Mouse (Mus musculus) olfactory bulb, adult 2 months (tissue): Measurements from ENCODE around the gene Iqch. TPM values are rescaled to one million over a fixed set of nuclear protein-coding genes. Genes with fewer than 3 reads are reported as not detected.

Source experiments
- H3K27ac ChIP-seq: fragments of 200-500 bp; 2 replicates; pipeline ENCODE4 v1.5.1; 2012; ENCODE audit warnings: low read depth, low read length; ENCODE audit not compliant: insufficient read depth
- H3K4me1 ChIP-seq: fragments of 200-500 bp; 2 replicates; pipeline ENCODE4 v1.6.1; 2012; ENCODE audit warnings: low read length; ENCODE audit not compliant: control insufficient read depth, insufficient read depth
- H3K4me3 ChIP-seq: fragments of 200-500 bp; 2 replicates; pipeline ENCODE4 v1.5.1; 2012; ENCODE audit warnings: mild to moderate bottlenecking, low read depth, low read length, moderate library complexity; ENCODE audit not compliant: insufficient read depth
- CTCF ChIP-seq: fragments of 200-500 bp; IDR thresholded peaks from 2 replicates; pipeline ENCODE4 v1.5.1; 2012; ENCODE audit warnings: low read depth, mild to moderate bottlenecking, low read length, moderate library complexity; ENCODE audit not compliant: insufficient read depth
- POLR2A ChIP-seq: fragments of 200-500 bp; IDR thresholded peaks from 2 replicates; pipeline ENCODE4 v1.6.1; 2012; ENCODE audit warnings: mild to moderate bottlenecking, low read depth, low read length, moderate library complexity; ENCODE audit not compliant: insufficient read depth
- WGBS: fragments of 180-500 bp; shearing (Covaris S2); methylation state at CpG from one replicate; pipeline ENCODE4 v1.1.7; 2018; 5-methylcytosine and 5-hydroxymethylcytosine counted together
- polyA plus RNA-seq: library from polyadenylated mRNA; stranded (reverse); fragments of >200 nt; gene quantifications from 2 replicates; pipeline ENCODE4 v1.2.4, GENCODE M21; 2012; ENCODE audit warnings: low replicate concordance; ENCODE audit not compliant: missing spikeins, insufficient read depth, insufficient read length

Iqch gene
- polyA plus RNA-seq, 1 experiment = not detected

GRCm38 (mm10) chr9:63603849-63604248, 1.6 kb upstream of the Iqch start:
- TF ChIP-seq CTCF (no peak), POLR2A (no peak)
- Histone ChIP-seq H3K4me1 (peaks cover 7% of the 10 kb centered on the region; the same call in 1 of the 2 replicates), H3K4me3 (no peak overlapping the region), H3K27ac (no peak overlapping the region)
- WGBS = 55% methylated on average over 6 of the region's 6 CpGs

GRCm38 (mm10) chr9:63596660-63597059, 5.6 kb downstream of the Iqch start:
- WGBS = 73% methylated on average over 9 of the region's 9 CpGs
- no peak for TF ChIP-seq CTCF
- no peak for TF ChIP-seq POLR2A

DNA sequence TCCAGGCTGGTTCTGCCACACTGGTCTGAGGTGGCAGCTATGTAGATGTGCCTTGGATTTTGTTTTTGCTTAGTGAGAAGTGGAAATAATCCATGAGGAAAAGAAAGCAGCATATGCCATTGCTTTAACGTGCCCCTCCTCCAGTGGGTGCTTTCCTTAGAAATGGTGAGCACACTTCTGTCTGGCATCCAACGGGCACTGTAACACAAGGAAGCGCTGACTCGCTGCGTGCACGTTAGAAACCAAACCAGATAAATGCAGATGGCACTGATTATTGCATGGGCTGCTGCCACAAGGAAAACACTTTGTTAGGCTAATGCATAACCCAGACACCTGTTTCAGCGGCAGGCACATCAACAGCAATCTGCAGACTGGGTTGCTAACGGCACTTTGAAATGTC, 6.6 kb downstream of the Iqch start:
- TF ChIP-seq POLR2A (no peak), CTCF (no peak)
- WGBS = 75% methylated on average over 8 of the region's 8 CpGs
- Histone ChIP-seq H3K4me3 (no peak overlapping the region), H3K27ac (no peak overlapping the region), H3K4me1 (no peaks in the 10 kb centered on the region)

More at GRCm38 (mm10) chr9:63596660-63597059, 5.6 kb downstream of the Iqch start:
- H3K4me3 ChIP-seq = no peak overlapping the region
- H3K27ac ChIP-seq = no peak overlapping the region
- no peaks in the 10 kb centered on the region for H3K4me1 ChIP-seq

DNA sequence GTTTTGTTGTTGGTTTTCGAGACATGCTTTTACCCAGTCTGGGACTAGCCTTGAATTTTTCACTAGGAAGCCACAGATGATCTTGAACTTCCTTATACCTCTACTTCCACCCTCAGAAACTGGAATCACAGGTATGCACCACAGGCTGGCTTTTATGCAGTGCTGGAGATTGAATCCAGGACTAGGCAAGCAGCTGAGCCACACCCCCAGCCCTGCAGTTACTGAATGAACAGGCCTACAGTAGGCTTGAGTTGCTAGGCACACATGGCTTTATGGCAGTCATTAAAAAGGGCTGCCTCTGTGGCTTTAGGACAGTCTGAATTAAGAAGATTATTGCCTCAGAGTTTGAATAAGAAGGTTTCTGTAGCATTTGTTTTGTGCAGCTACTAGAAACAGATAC, 7.3 kb downstream of the Iqch start:
- Histone ChIP-seq H3K4me3 (no peak overlapping the region), H3K27ac (no peak overlapping the region), H3K4me1 (no peaks in the 10 kb centered on the region)
- WGBS = 100% methylated on average over 1 of the region's 1 CpGs
- TF ChIP-seq CTCF = no peak
- no peak for TF ChIP-seq POLR2A

DNA sequence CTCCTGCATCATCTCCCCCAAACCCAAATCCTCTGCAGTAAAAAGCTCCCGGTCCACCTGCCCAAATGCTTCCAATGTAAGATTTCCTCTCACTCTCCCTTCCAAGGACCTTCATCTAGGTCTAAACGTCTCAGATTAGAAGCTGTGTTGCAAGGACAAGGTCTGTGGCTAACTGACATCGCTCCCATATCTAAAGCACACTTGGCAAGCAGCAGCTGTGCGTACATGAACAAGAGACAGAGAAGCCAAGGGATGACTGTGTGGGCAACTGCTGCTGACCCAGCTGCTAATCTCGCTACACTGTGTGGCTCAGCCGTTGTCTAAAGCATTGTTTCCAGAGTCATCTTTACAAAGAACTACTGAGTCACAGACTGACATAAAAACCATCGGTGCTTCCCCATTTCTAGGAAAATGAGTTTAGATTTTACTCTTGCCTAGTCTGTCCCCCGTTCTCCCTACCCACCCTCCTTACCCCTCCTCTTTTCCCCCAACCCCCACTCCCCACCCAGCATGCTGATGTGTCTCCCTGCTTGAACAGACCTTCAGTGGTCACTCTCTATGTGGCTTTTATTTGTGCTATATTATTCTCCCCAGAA, 10.5 kb downstream of the Iqch start:
- WGBS = 82% methylated on average over 8 of the region's 8 CpGs
- no peak overlapping the region for H3K27ac ChIP-seq
- H3K4me1 ChIP-seq = no peaks in the 10 kb centered on the region
- no peak for TF ChIP-seq POLR2A
- no peak for TF ChIP-seq CTCF
- H3K4me3 ChIP-seq = no peak overlapping the region

DNA sequence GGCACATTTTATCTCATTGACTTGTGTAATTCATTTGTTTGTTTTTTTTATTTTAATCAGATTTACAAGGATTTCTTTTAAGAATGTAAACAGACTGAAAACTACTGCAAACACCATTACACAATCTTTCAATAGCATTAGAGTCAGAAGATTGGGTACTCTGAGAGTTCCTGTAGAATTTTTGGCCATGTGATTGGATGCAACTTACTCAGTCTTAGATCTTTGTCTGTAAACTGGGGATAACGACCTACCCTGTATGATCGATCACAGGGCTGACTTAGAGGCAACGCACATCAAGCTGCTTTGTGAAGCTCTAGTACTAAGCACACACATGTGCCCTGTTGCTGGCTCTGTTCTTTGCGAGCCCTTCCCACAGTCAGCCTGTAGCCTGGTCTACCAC, 11.7 kb downstream of the Iqch start:
- TF ChIP-seq POLR2A = no peak
- TF ChIP-seq CTCF = no peak
- Histone ChIP-seq H3K27ac (no peak overlapping the region), H3K4me3 (no peak overlapping the region), H3K4me1 (no peaks in the 10 kb centered on the region)
- 93% methylated on average over 4 of the region's 4 CpGs for WGBS

GRCm38 (mm10) chr9:63589209-63589608, 13.1 kb downstream of the Iqch start:
- 84% methylated on average over 6 of the region's 6 CpGs for whole genome bisulfite sequencing
- Histone ChIP-seq H3K27ac (no peak overlapping the region), H3K4me1 (no peaks in the 10 kb centered on the region), H3K4me3 (no peak overlapping the region)
- no peak for TF ChIP-seq CTCF
- TF ChIP-seq POLR2A = no peak

DNA sequence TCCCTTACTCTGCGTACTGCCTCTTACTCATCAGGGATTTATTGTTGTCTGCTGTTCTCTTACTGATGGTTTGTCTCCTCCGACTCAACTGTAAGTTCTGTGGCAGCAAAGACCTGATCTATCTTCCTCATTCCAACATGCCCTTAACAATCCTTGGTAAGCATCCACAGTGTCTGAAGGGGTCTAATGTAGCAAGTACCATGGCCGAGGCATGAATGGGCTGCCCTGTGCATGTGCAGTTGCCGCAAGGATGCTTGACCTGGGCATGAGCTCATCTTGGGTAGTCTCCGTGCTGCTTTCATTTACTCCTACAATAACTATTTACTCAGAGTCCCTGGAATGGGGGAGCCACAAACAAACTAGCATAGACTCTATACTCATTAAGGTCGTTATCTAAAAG, 17.0 kb downstream of the Iqch start:
- H3K4me1 ChIP-seq = peaks cover 5% of the 10 kb centered on the region
- H3K27ac ChIP-seq = no peak overlapping the region
- no peak overlapping the region for H3K4me3 ChIP-seq
- TF ChIP-seq POLR2A (no peak), CTCF (no peak)
- WGBS = 92% methylated on average over 6 of the region's 6 CpGs

GRCm38 (mm10) chr9:63581778-63582177, 20.5 kb downstream of the Iqch start:
- H3K27ac ChIP-seq = no peak overlapping the region
- peaks cover 5% of the 10 kb centered on the region for H3K4me1 ChIP-seq
- no peak overlapping the region for H3K4me3 ChIP-seq
- TF ChIP-seq CTCF (no peak), POLR2A (no peak)
- 40% methylated on average over 4 of the region's 4 CpGs for WGBS

GRCm38 (mm10) chr9:63580046-63580445, 22.2 kb downstream of the Iqch start:
- Histone ChIP-seq H3K27ac (no peak overlapping the region), H3K4me1 (peaks cover 5% of the 10 kb centered on the region), H3K4me3 (no peak overlapping the region)
- WGBS = 82% methylated on average over 2 of the region's 2 CpGs
- TF ChIP-seq CTCF (no peak), POLR2A (no peak)
